Mouse (Mus musculus) R1 (cell line): ENCODE results near the gene Ide.

Experiments
- DNase-seq: peaks from one replicate; pipeline ENCODE4 v3.0.0-alpha.2; 2018; ENCODE audit warnings: low read depth, low spot score

Gene Ide

GRCm38 (mm10) chr19:37333357-37333756 lies 4.3 kb downstream of the Ide start:
- DNase-seq, result no peak

GRCm38 (mm10) chr19:37332726-37333125 lies 4.9 kb downstream of the Ide start:
- DNase-seq, result no peak

GRCm38 (mm10) chr19:37327216-37327615 lies 10.4 kb downstream of the Ide start:
- DNase-seq, result no peak

GRCm38 (mm10) chr19:37323566-37323965 lies 14.1 kb downstream of the Ide start:
- peak; percentile 60 for DNase-seq

- no peak for DNase-seq
Measured at GRCm38 (mm10) chr19:37320802-37321619, 16.6 kb downstream of the Ide start.

- peak; percentile 33 for DNase-seq
Measured at GRCm38 (mm10) chr19:37317359-37317758, 20.3 kb downstream of the Ide start.

- DNase-seq, result no peak
Measured at GRCm38 (mm10) chr19:37315091-37315490, 22.6 kb downstream of the Ide start.

GRCm38 (mm10) chr19:37311426-37311825 lies 26.2 kb downstream of the Ide start:
- peak; percentile 62 for DNase-seq

GRCm38 (mm10) chr19:37310133-37310532 lies 27.5 kb downstream of the Ide start:
- DNase-seq, result no peak

- DNase-seq, result no peak
Measured at GRCm38 (mm10) chr19:37308941-37309340, 28.7 kb downstream of the Ide start.

GRCm38 (mm10) chr19:37307826-37308545 lies 29.7 kb downstream of the Ide start:
- no peak for DNase-seq

- no peak for DNase-seq
Measured at GRCm38 (mm10) chr19:37306176-37306575, 31.5 kb downstream of the Ide start.

- no peak for DNase-seq
Measured at GRCm38 (mm10) chr19:37304866-37305265, 32.8 kb downstream of the Ide start.

GRCm38 (mm10) chr19:37304006-37304405 lies 33.6 kb downstream of the Ide start:
- no peak for DNase-seq

- DNase-seq, result no peak
Measured at GRCm38 (mm10) chr19:37301733-37302132, 35.9 kb downstream of the Ide start.

- DNase-seq, result no peak
Measured at GRCm38 (mm10) chr19:37291676-37292075, 46.0 kb downstream of the Ide start.

- DNase-seq, result no peak
Measured at GRCm38 (mm10) chr19:37290906-37291305, 46.7 kb downstream of the Ide start.

GRCm38 (mm10) chr19:37284775-37285174 lies 52.9 kb downstream of the Ide start:
- no peak for DNase-seq

- DNase-seq, result no peak
Measured at GRCm38 (mm10) chr19:37283166-37283565, 54.5 kb downstream of the Ide start.

- no peak for DNase-seq
Measured at GRCm38 (mm10) chr19:37281710-37282109, 55.9 kb downstream of the Ide start.

- DNase-seq, result no peak
Measured at GRCm38 (mm10) chr19:37279194-37279593, 58.5 kb downstream of the Ide start.

GRCm38 (mm10) chr19:37275555-37275954 lies 62.1 kb downstream of the Ide start:
- no peak for DNase-seq

- peak; percentile 54 for DNase-seq
Measured at GRCm38 (mm10) chr19:37269106-37269505, 68.5 kb downstream of the Ide start.
